Mouse (Mus musculus): Measurements from ENCODE around the gene Tmem117.

Tmem117 gene

GRCm38 (mm10) chr15:94648430-94648829 is 19.4 kb downstream of the Tmem117 start:
- peak; percentile 23 for DNase-seq (ENCODE audit: inconsistent ontology term)

GRCm38 (mm10) chr15:94649071-94649765 is 20.2 kb downstream of the Tmem117 start:
- DNase-seq (ENCODE audit: inconsistent ontology term): peak; percentile 30

DNA sequence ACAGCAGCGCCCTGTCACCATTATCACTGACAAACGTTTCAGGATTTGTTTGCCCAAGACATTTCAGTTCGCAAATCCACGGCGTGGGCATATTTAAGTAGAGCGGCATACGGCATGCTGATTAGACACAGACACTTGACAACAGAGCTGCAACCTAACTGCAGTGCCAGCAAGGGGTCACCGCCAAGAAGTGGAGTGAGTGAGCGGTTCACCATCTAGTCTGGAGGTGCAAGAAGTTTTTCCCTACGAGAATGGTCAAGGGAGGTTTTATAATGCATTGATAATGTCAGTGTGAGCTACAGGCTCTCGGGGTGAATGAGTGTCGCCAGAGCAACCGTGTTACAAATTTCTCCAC is 20.7 kb downstream of the Tmem117 start:
- no peak for DNase-seq (ENCODE audit: inconsistent ontology term)

DNA sequence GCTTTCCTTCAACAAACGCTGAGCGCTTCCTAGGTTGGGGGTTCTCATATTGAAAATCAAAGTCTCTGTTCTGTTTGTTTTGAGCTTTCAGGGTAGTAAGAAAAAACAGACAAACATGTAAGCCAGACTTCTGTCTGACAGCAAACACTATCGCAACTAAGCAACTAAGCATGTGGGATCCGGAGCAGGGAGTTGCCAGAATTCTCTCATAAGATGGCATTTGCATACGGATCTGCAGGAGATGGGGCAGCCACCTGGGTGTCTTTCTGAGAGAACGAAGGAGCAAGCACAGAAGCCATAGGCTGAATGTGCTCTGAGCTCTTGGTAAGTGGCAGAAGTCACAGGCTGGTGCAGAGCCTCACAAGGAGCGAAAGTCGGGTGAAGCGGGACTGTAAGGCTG is 22.3 kb downstream of the Tmem117 start:
- DNase-seq (ENCODE audit: inconsistent ontology term): no peak

GRCm38 (mm10) chr15:94651969-94652842 is 23.2 kb downstream of the Tmem117 start:
- DNase-seq (ENCODE audit: inconsistent ontology term): no peak

GRCm38 (mm10) chr15:94652843-94653206 is 23.8 kb downstream of the Tmem117 start:
- DNase-seq (ENCODE audit: inconsistent ontology term): no peak

DNA sequence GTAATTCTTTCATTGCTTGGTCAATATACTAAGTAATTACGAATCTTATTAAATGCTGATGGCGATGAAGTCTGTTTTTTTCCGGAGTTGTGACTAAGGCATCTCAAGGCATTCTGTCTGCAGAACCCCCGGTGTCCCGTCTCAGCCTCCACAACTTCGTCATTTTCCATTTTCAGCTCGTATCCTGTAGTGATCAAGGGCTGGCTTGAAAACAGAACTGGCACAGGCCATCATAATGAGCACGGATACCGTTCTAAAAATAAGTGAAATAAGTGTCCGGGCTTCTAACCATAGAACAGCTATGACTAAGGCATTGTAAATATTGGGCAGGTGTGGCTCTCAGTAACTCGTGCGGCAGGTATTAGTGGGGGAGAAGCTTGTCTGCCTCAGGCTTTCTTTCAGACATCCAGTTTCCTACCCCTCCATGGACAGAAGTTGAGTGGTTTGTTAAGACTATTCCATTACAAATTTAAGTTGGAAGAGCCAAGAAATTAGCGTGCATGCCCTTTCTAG is 26.8 kb downstream of the Tmem117 start:
- no peak for DNase-seq (ENCODE audit: inconsistent ontology term)

DNA sequence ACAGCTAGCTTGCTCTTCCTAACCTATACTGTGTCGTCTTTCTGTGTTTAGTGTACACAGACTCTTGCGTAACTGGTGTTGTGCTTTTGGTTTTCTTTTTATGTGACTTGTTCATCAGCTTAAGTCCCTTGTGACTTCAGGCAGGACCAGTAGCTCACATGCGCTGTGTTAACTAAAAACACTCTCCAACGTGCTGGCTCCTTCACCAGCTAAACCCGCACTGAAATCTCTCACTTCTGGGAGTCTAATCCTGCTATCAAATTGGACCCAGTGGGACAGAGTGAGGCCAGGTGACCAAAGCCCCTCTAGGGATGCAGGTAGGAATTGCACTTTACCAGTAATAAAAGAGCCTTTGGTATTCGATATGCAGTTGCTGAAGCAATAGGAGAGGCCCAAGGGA is 28.9 kb downstream of the Tmem117 start:
- no peak for DNase-seq (ENCODE audit: inconsistent ontology term)

DNA sequence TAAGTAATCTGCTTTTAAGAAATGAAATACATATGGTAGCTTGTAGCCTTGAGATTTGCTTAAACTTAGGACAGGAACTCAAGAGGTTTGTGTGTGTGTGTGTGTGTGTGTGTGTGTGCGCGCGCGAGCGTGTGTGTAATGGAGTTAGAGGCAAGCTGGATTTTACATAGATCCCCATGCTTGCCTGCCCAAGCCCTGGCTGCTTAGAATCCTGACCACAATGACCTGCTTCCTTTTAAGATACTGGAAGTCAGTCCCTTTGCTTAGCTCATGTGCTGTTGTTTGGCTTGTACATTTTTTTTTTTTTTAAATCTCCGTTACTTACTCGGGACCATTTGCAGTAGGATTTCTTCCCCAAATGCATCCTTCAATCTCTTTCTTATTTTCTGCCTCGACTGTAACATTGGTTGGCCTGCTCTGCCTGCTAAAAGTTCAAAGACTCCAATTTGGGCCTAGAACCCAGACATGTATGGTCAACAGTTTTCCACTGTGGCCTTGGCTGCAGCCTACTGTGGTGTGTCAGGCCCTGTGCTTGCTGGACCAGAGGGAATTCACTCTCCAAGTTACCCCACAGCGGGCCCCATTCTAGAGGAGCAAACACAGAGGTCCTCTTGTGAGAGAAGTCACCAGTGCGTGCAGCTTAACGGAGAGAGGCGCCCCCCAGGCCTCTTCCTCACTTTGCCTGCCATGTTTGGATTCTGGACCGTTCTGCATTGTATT is 29.5 kb downstream of the Tmem117 start:
- no peak for DNase-seq (ENCODE audit: inconsistent ontology term)

DNA sequence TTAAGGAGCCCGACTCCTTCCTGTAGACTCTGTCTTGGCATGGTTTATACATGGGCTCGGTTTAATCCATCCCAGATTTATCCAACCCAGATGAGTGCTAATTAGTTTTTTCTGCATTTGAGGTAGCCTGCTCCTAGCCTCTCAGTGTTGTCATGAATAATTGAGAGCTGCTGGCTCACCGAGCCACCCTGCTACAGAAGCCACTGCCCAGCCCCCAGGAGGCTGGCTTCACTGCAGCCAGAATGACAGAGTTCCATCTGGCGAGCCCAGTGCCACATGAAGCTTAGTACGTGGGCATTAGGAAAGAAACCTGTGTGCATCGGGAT is 30.0 kb downstream of the Tmem117 start:
- DNase-seq (ENCODE audit: inconsistent ontology term): peak; percentile 31

GRCm38 (mm10) chr15:94660913-94661312 is 31.9 kb downstream of the Tmem117 start:
- DNase-seq (ENCODE audit: inconsistent ontology term): no peak

DNA sequence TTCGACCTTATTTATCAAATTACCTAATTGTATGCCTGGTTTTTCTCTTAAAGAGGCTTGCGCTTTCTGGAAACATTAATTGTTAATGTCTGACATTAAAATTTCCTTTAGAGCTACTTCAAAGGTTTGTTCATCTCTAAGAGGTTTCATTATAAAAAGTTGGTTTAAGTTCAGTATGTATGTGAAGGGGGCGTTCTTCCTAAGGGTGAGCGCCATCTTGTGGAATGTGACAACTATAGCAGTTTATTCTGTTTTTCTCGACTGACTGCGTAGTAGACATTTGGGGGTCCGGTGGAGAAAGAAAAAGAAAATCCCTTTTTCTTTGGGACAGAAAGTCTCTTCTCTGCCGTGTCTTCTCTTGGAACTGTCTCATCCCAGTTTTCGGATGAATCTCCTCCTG is 32.4 kb downstream of the Tmem117 start:
- DNase-seq (ENCODE audit: inconsistent ontology term): peak; percentile 20

GRCm38 (mm10) chr15:94664612-94665011 is 35.6 kb downstream of the Tmem117 start:
- DNase-seq (ENCODE audit: inconsistent ontology term): no peak

- no peak for DNase-seq (ENCODE audit: inconsistent ontology term)
Measured at GRCm38 (mm10) chr15:94681135-94681534, 52.1 kb downstream of the Tmem117 start.

DNA sequence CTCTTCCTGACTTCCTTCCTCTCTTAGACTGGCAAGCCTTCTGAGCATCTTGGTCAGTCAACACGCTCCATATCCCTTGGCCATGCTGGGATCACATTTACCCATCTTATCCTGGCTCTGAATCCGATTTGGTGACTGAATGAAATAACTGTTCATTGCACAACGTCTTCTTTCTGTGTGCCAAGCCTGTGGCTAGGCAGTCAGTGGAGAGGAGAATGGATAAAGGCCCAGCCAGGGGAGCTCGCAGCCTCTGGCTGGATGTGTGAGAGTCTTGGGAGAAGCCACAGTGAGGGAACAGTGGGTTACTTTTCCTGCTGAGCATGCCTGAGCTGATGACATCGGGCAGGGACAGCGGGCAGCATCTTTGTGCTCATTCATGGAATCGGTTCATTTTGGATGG is 55.2 kb downstream of the Tmem117 start:
- peak; percentile 87 for DNase-seq (ENCODE audit: inconsistent ontology term)

GRCm38 (mm10) chr15:94687176-94687575 is 58.1 kb downstream of the Tmem117 start:
- no peak for DNase-seq (ENCODE audit: inconsistent ontology term)

- DNase-seq (ENCODE audit: inconsistent ontology term): no peak
Measured at GRCm38 (mm10) chr15:94687629-94688028, 58.6 kb downstream of the Tmem117 start.

GRCm38 (mm10) chr15:94689195-94689883 is 60.3 kb downstream of the Tmem117 start:
- DNase-seq (ENCODE audit: inconsistent ontology term): no peak

DNA sequence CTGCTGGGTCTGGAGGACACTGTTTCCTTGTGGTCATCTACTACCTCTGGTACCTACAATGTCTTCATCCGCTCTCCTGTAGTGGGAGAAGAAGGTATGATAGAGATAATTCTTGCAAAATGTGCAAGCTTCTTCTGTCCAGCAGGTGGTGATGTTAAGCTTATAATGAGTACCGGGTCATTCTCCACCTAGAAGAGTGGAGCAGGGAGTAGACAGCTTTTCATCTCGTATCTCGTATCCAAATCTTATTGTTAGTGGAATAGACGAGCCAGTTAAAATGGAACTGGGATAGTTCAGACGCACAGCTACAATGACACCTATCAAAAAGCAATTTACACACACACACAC is 60.8 kb downstream of the Tmem117 start:
- no peak for DNase-seq (ENCODE audit: inconsistent ontology term)

DNA sequence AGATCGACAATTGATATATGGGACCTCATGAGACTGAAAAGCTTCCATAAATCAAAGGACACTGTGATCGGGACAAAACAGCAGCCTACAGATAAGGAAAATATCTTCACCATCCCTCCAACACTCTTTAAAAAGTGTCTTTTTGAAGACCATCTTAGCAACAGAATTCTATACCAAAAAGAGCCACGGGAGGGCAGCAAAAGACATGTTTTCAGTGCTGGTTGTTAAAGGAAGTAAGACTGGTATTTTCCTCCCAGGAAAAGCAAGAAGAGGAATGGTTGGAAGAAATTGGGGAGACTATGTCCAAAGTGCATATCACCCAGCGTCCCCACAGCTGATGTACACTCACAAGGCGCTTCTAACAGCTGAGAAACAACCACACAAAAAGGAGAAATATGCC is 93.7 kb downstream of the Tmem117 start:
- peak; percentile 58 for DNase-seq (ENCODE audit: inconsistent ontology term)

DNA sequence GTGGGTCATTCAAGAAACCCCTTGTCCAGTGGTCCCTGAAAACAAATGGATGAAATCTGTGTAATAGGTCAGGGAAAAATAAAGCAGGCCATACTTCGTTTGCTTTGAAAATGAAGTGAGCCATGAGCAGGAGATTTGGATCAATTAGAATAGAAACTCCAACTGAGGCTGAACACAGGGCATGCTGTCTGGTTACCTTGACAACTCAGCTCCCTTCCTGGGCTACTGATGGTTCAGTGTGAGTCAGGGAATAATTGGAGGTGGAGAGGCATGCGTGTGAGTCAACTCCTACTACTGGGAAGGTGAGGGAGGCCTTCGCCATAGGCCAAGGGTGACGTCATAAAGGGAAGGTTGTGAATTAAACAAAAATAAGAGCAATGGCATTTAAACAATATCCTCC is 103.1 kb downstream of the Tmem117 start:
- DNase-seq (ENCODE audit: inconsistent ontology term): peak; percentile 79

DNA sequence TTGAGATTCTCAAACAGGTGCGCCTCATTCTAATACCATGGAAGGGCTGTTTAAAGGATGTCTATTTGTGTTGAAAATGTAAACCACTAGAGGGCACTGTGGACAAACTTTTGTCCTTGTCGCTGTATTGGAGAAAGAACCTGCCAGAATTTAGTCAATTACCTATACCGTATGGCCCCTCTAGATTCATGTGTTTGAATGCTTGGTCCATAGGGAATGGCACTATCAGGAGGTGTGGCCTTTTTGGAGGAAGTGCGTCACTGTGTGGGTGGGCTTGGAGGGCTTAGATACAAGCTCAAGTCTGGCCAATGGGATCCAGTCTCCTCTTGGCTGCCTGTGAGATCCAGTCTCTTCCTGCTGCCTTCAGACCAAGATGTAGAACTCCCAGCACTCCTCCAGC is 140.2 kb downstream of the Tmem117 start:
- peak; percentile 33 for DNase-seq (ENCODE audit: inconsistent ontology term)
